Mouse (Mus musculus) MEL (cell line): ENCODE results near the gene Plekhf1. TPM values are rescaled to one million over a fixed set of nuclear protein-coding genes. Genes with fewer than 3 reads are reported as not detected.

Experiments
- DNase-seq: peaks from one replicate; pipeline ENCODE4 v3.0.0; 2011; ENCODE audit warnings: low read depth, low spot score
- H3K27ac ChIP-seq: 2 replicates; pipeline ENCODE4 v1.5.1; 2012; ENCODE audit warnings: low read depth, mild to moderate bottlenecking, control low read depth, low read length, moderate library complexity; ENCODE audit not compliant: control insufficient read depth
- H3K27me3 ChIP-seq, 2 experiments: fragments of 150-350 bp in 1 of 2; sonication (generic) in 1 of 2; 2 replicates each; pipeline ENCODE4 v1.6.1; 2012; ENCODE audit warnings: low read length in 2 of 2, mild to moderate bottlenecking in 2 of 2, improper control_type of control experiment in 1 of 2, moderate library complexity in 1 of 2; ENCODE audit not compliant: insufficient read depth in 2 of 2, control insufficient read depth in 1 of 2
- H3K36me3 ChIP-seq, 2 experiments: 2 replicates each; pipeline ENCODE4 v1.6.1; 2012 to 2014; ENCODE audit warnings: low read length in 2 of 2, improper control_type of control experiment in 1 of 2, inconsistent platforms in 1 of 2, mild to moderate bottlenecking in 1 of 2; ENCODE audit not compliant: insufficient read depth in 2 of 2, control insufficient read depth in 1 of 2
- H3K4me1 ChIP-seq, 2 experiments: fragments of 150-350 bp in 1 of 2; sonication (generic) in 1 of 2; 2 replicates each; pipeline ENCODE4 v1.6.1; 2012; ENCODE audit warnings: low read length in 2 of 2, improper control_type of control experiment in 1 of 2, mild to moderate bottlenecking in 1 of 2; ENCODE audit not compliant: insufficient read depth in 2 of 2, control insufficient read depth in 1 of 2
- H3K4me3 ChIP-seq, 2 experiments: fragments of 150-350 bp in 1 of 2; sonication (generic) in 1 of 2; 2 replicates each; pipeline ENCODE4 v1.5.1; 2012; ENCODE audit warnings: low read depth in 2 of 2, low read length in 2 of 2, mild to moderate bottlenecking in 2 of 2, moderate library complexity in 2 of 2, control low read depth in 1 of 2, improper control_type of control experiment in 1 of 2; ENCODE audit not compliant: control insufficient read depth in 1 of 2, insufficient read depth in 1 of 2
- H3K79me2 ChIP-seq: 2 replicates; pipeline ENCODE4 v1.6.1; 2012; ENCODE audit warnings: mild to moderate bottlenecking, low read length, moderate library complexity; ENCODE audit not compliant: control insufficient read depth, poor library complexity, insufficient read depth
- H3K9ac ChIP-seq: 2 replicates; pipeline ENCODE4 v1.6.1; 2012; ENCODE audit warnings: low read depth, mild to moderate bottlenecking, control low read depth, low read length, moderate library complexity; ENCODE audit not compliant: control insufficient read depth, poor library complexity, severe bottlenecking
- H3K9me3 ChIP-seq: fragments of 150-350 bp; sonication (generic); replicated peaks from 2 replicates; pipeline ENCODE4 v1.6.1; 2012; ENCODE audit warnings: mild to moderate bottlenecking, low read length, improper control_type of control experiment, moderate library complexity; ENCODE audit not compliant: insufficient read depth
- BHLHE40 ChIP-seq: IDR thresholded peaks from 2 replicates; pipeline ENCODE4 v1.6.1; 2012; ENCODE audit warnings: low read depth, mild to moderate bottlenecking, inconsistent platforms, low read length, improper control_type of control experiment, borderline replicate concordance
- HCFC1 ChIP-seq: IDR thresholded peaks from 2 replicates; pipeline ENCODE4 v1.6.1; 2012; ENCODE audit warnings: low read depth, mild to moderate bottlenecking, inconsistent platforms, low read length, improper control_type of control experiment, moderate library complexity
- JUND ChIP-seq: IDR thresholded peaks from 2 replicates; pipeline ENCODE4 v1.6.1; 2011; ENCODE audit warnings: low read depth, mild to moderate bottlenecking, improper control_type of control experiment, low read length
- MEF2A ChIP-seq: IDR thresholded peaks from 2 replicates; pipeline ENCODE4 v1.6.1; 2014; ENCODE audit warnings: low read depth, mild to moderate bottlenecking, inconsistent platforms, low read length, improper control_type of control experiment; ENCODE audit not compliant: poor library complexity, insufficient replicate concordance, severe bottlenecking; ENCODE audit errors: extremely low read depth
- MYB ChIP-seq: IDR thresholded peaks from 2 replicates; pipeline ENCODE4 v1.6.1; 2011; ENCODE audit warnings: mild to moderate bottlenecking, low read depth, low read length, improper control_type of control experiment
- NRF1 ChIP-seq: IDR thresholded peaks from 2 replicates; pipeline ENCODE4 v1.6.1; 2014; ENCODE audit warnings: low read depth, mild to moderate bottlenecking, inconsistent platforms, low read length, improper control_type of control experiment, moderate library complexity; ENCODE audit not compliant: poor library complexity, insufficient read depth, severe bottlenecking
- TAL1 ChIP-seq: IDR thresholded peaks from 2 replicates; pipeline ENCODE4 v1.6.1; 2012; ENCODE audit warnings: mild to moderate bottlenecking, inconsistent platforms, low read length, moderate library complexity, mixed read lengths
- TBP ChIP-seq: IDR thresholded peaks from 2 replicates; pipeline ENCODE4 v1.8.0; 2011; ENCODE audit warnings: low read depth, low read length, improper control_type of control experiment
- USF1 ChIP-seq: IDR thresholded peaks from 2 replicates; pipeline ENCODE4 v1.6.1; 2014; ENCODE audit warnings: low read depth, mild to moderate bottlenecking, inconsistent platforms, low read length, improper control_type of control experiment, moderate library complexity
- USF2 ChIP-seq, 2 experiments: IDR thresholded peaks; 2 replicates each; pipeline ENCODE4 v1.6.1; 2011 to 2012; ENCODE audit warnings: improper control_type of control experiment in 2 of 2, low read length in 2 of 2, borderline replicate concordance in 1 of 2, inconsistent platforms in 1 of 2, low read depth in 1 of 2, mild to moderate bottlenecking in 1 of 2; ENCODE audit not compliant: insufficient read depth in 1 of 2
- ZMIZ1 ChIP-seq: IDR thresholded peaks from 2 replicates; pipeline ENCODE4 v1.6.1; 2012; ENCODE audit warnings: low read depth, mild to moderate bottlenecking, inconsistent platforms, low read length, improper control_type of control experiment, moderate library complexity
- polyA plus RNA-seq, 2 experiments: library from polyadenylated mRNA; stranded (reverse) in 1 of 2; unstranded in 1 of 2; fragments of >175 nt in 1 of 2; fragments of >200 nt in 1 of 2; gene quantifications; 2 replicates each; pipeline versions ENCODE4 v1.2.1 to v1.2.4; 2012; ENCODE audit warnings: low replicate concordance in 2 of 2, low read depth in 1 of 2; ENCODE audit not compliant: insufficient read length in 2 of 2, insufficient read depth in 1 of 2, missing spikeins in 1 of 2
- total RNA-seq: library from RNA; depleted of rRNA; stranded (reverse); fragments of 300-350 nt; gene quantifications from 2 replicates; pipeline ENCODE4 v1.2.3, GENCODE M21; 2012

The Plekhf1 gene
- total and polyA plus RNA-seq, 3 experiments: 0.89 to 1.7 TPM; not detected in 1

- H3K27me3 ChIP-seq: no peaks in the 10 kb centered on the region
- H3K9ac ChIP-seq: no peak overlapping the region
- TF ChIP-seq MYB: no peak
- TF ChIP-seq TBP: no peak
- no peak for TF ChIP-seq ZMIZ1
- TF ChIP-seq NRF1: no peak
- no peak for TF ChIP-seq USF1
- TF ChIP-seq HCFC1: no peak
- no peaks in the 10 kb centered on the region for H3K79me2 ChIP-seq
- no peak overlapping the region for H3K4me3 ChIP-seq
- no peaks in the 10 kb centered on the region for H3K9me3 ChIP-seq
- no peaks in the 10 kb centered on the region for H3K4me1 ChIP-seq
- DNase-seq: no peak
- no peak overlapping the region for H3K27ac ChIP-seq
- H3K36me3 ChIP-seq: no peaks in the 10 kb centered on the region
These were observed 9.0 kb downstream of the Plekhf1 start for GRCm38 (mm10) chr7:38218631-38219367.

GRCm38 (mm10) chr7:38217417-38218171, 10.2 kb downstream of the Plekhf1 start:
- H3K9me3 ChIP-seq: no peaks in the 10 kb centered on the region
- H3K79me2 ChIP-seq: no peaks in the 10 kb centered on the region
- H3K9ac ChIP-seq: no peak overlapping the region
- no peak for DNase-seq
- H3K36me3 ChIP-seq: no peaks in the 10 kb centered on the region
- TF ChIP-seq BHLHE40 (no peak), TAL1 (no peak), USF2 (IDR thresholded peaks at IDR 0.05; ENCODE audit: borderline replicate concordance in 1 of 2, insufficient read depth in 1 of 2, low read depth in 1 of 2, low read length in 2 of 2) (no peak), JUND (no peak), NRF1 (no peak), MEF2A (no peak), HCFC1 (no peak)
- TF ChIP-seq, all 39 proteins: peak for 0
- Histone ChIP-seq H3K4me3 (no peak overlapping the region), H3K27ac (no peak overlapping the region), H3K27me3 (no peaks in the 10 kb centered on the region), H3K4me1 (no peaks in the 10 kb centered on the region)
